Mouse (Mus musculus): ENCODE results near the gene A630076J17Rik.

The A630076J17Rik gene

GRCm38 (mm10) chr3:107229822-107230221 is 592 bp upstream of the A630076J17Rik start:
- DNase-seq (ENCODE audit: low spot score): peak; percentile 44

GRCm38 (mm10) chr3:107231202-107231601 is 788 bp downstream of the A630076J17Rik start:
- DNase-seq (ENCODE audit: low spot score): no peak

- DNase-seq (ENCODE audit: low spot score): peak; percentile 59
Measured at GRCm38 (mm10) chr3:107233351-107233813, 3.0 kb downstream of the A630076J17Rik start.

- DNase-seq (ENCODE audit: low spot score): no peak
Measured at GRCm38 (mm10) chr3:107233945-107234344, 3.5 kb downstream of the A630076J17Rik start.

- DNase-seq (ENCODE audit: low spot score): peak; percentile 51
Measured at GRCm38 (mm10) chr3:107238051-107238450, 7.6 kb downstream of the A630076J17Rik start.

GRCm38 (mm10) chr3:107238471-107238980 is 8.1 kb downstream of the A630076J17Rik start:
- no peak for DNase-seq (ENCODE audit: low spot score)

GRCm38 (mm10) chr3:107239607-107240006 is 9.2 kb downstream of the A630076J17Rik start, which contains the start of gene Prok1:
Prok1 (minus strand) TSS chr3:107239707.
- no peak for DNase-seq (ENCODE audit: low spot score)

GRCm38 (mm10) chr3:107241389-107242094 is 11.1 kb downstream of the A630076J17Rik start:
- no peak for DNase-seq (ENCODE audit: low spot score)

GRCm38 (mm10) chr3:107246876-107247275 is 16.5 kb downstream of the A630076J17Rik start:
- DNase-seq (ENCODE audit: low spot score): no peak

GRCm38 (mm10) chr3:107249042-107249441 is 18.6 kb downstream of the A630076J17Rik start:
- no peak for DNase-seq (ENCODE audit: low spot score)

GRCm38 (mm10) chr3:107250320-107250719 is 19.9 kb downstream of the A630076J17Rik start:
- DNase-seq (ENCODE audit: low spot score): no peak

GRCm38 (mm10) chr3:107252035-107252434 is 21.6 kb downstream of the A630076J17Rik start:
- DNase-seq (ENCODE audit: low spot score): no peak

GRCm38 (mm10) chr3:107253925-107254324 is 23.5 kb downstream of the A630076J17Rik start:
- DNase-seq (ENCODE audit: low spot score): no peak

GRCm38 (mm10) chr3:107255992-107256391 is 25.6 kb downstream of the A630076J17Rik start:
- no peak for DNase-seq (ENCODE audit: low spot score)

- no peak for DNase-seq (ENCODE audit: low spot score)
Measured at GRCm38 (mm10) chr3:107256724-107257123, 26.3 kb downstream of the A630076J17Rik start.

GRCm38 (mm10) chr3:107257924-107258323 is 27.5 kb downstream of the A630076J17Rik start:
- DNase-seq (ENCODE audit: low spot score): no peak

GRCm38 (mm10) chr3:107260956-107261850 is 30.8 kb downstream of the A630076J17Rik start:
- no peak for DNase-seq (ENCODE audit: low spot score)

GRCm38 (mm10) chr3:107261851-107262165 is 31.4 kb downstream of the A630076J17Rik start:
- no peak for DNase-seq (ENCODE audit: low spot score)

GRCm38 (mm10) chr3:107266814-107267345 is 36.5 kb downstream of the A630076J17Rik start:
- no peak for DNase-seq (ENCODE audit: low spot score)

GRCm38 (mm10) chr3:107272433-107272832 is 42.0 kb downstream of the A630076J17Rik start:
- no peak for DNase-seq (ENCODE audit: low spot score)

GRCm38 (mm10) chr3:107273820-107274219 is 43.4 kb downstream of the A630076J17Rik start:
- DNase-seq (ENCODE audit: low spot score): peak; percentile 30

- no peak for DNase-seq (ENCODE audit: low spot score)
Measured at GRCm38 (mm10) chr3:107275351-107275750, 44.9 kb downstream of the A630076J17Rik start.
